Mouse (Mus musculus): ENCODE results near the gene Tut4.

GRCm38 (mm10) chr4:108572644-108573043 is 113.4 kb downstream of the Tut4 start:
- TF ChIP-seq MYOG (IDR thresholded peaks at IDR 0.05; ENCODE audit: control insufficient read depth in 1 of 3, insufficient read depth in 1 of 3, insufficient read length in 2 of 3, low read depth in 2 of 3) = no peak
- TF ChIP-seq POLR2A (IDR thresholded peaks at IDR 0.05; ENCODE audit: insufficient read length, low read depth) = no peak

Data from myocyte (in vitro differentiated cells).